Mouse (Mus musculus) midbrain, embryonic 14.5 days (tissue): ENCODE data around the gene Me3. TPM values are rescaled to one million over a fixed set of nuclear protein-coding genes. Genes with fewer than 3 reads are reported as not detected.
A peak's percentile ranks its signal among the peaks of the same experiment; 100 is the strongest.

Experiments
- ATAC-seq: fragments of 200-750 bp; cut with Nextera tagmentation; 2 replicates; pipeline ENCODE4 v1.8.0; 2017; ENCODE audit warnings: moderate number of reproducible peaks, moderate library complexity; ENCODE audit not compliant: low FRiP score, low TSS enrichment
- DNase-seq: peaks from one replicate; pipeline ENCODE4 v3.0.0-alpha.2; 2015
- H3K27ac ChIP-seq: fragments of 300-500 bp; sonication (generic); replicated peaks from 2 replicates; pipeline ENCODE4 v1.5.1; 2014; ENCODE audit warnings: mild to moderate bottlenecking, low read depth, low read length, moderate library complexity
- H3K27me3 ChIP-seq: fragments of 300-500 bp; sonication (generic); 2 replicates; pipeline ENCODE4 v1.6.1; 2014; ENCODE audit warnings: low read length, control low read depth, mixed read lengths; ENCODE audit not compliant: control insufficient read depth, insufficient read depth
- H3K36me3 ChIP-seq: fragments of 300-500 bp; sonication (generic); 2 replicates; pipeline ENCODE4 v1.6.1; 2014; ENCODE audit warnings: low read length, control low read depth; ENCODE audit not compliant: control insufficient read depth, insufficient read depth
- H3K4me1 ChIP-seq: fragments of 300-500 bp; sonication (generic); 2 replicates; pipeline ENCODE4 v1.6.1; 2014; ENCODE audit warnings: mild to moderate bottlenecking, antibody characterized with exemption, low read length, control low read depth; ENCODE audit not compliant: control insufficient read depth, insufficient read depth
- H3K4me2 ChIP-seq: fragments of 300-500 bp; sonication (generic); 2 replicates; pipeline ENCODE4 v1.6.1; 2014; ENCODE audit warnings: mild to moderate bottlenecking, low read length, moderate library complexity
- H3K4me3 ChIP-seq: fragments of 300-500 bp; sonication (generic); replicated peaks from 2 replicates; pipeline ENCODE4 v1.5.1; 2014; ENCODE audit warnings: low read depth, low read length
- H3K9ac ChIP-seq: fragments of 300-500 bp; sonication (generic); replicated peaks from 2 replicates; pipeline ENCODE4 v1.6.1; 2014; ENCODE audit warnings: mild to moderate bottlenecking, low read length, moderate library complexity
- H3K9me3 ChIP-seq: fragments of 300-500 bp; sonication (generic); 2 replicates; pipeline ENCODE4 v1.6.1; 2016; ENCODE audit warnings: low read length, control low read depth, mixed read lengths; ENCODE audit not compliant: control insufficient read depth
- WGBS: fragments of 180-500 bp; shearing (Covaris S2); extraction: QIAGEN DNeasy Blood & Tissue Kit; methylation state at CpG from one replicate; pipeline ENCODE4 v1.1.7; 2014; 5-methylcytosine and 5-hydroxymethylcytosine counted together
- polyA plus RNA-seq: library from polyadenylated mRNA; unstranded; fragments of >200 nt; fragmentation: Nextera tagmentation; extraction: Ambion mirVana; gene quantifications from 2 replicates; pipeline ENCODE4 v1.2.1, GENCODE M21; 2014

Gene Me3
- polyA plus RNA-seq, 1 experiment from 2014 or later, result 5.9 TPM

- Histone ChIP-seq H3K4me1 (no peaks in the 10 kb centered on the region), H3K27me3 (no peaks in the 10 kb centered on the region), H3K9me3 (no peaks in the 10 kb centered on the region), H3K36me3 (no peaks in the 10 kb centered on the region), H3K4me2 (no peak overlapping the region), H3K27ac (no peak overlapping the region), H3K9ac (no peak overlapping the region), H3K4me3 (no peak overlapping the region)
- ATAC-seq (0 out of 2 replicates have a peak, but pooled peaks have one; percentile 11), DNase-seq (no peak)
- 62% methylated on average over 3 of the region's 3 CpGs for WGBS
These were observed 141.2 kb downstream of the Me3 start for GRCm38 (mm10) chr7:89773352-89773921.

- Histone ChIP-seq H3K9ac (no peak overlapping the region), H3K36me3 (no peaks in the 10 kb centered on the region), H3K4me1 (no peaks in the 10 kb centered on the region), H3K4me2 (no peak overlapping the region), H3K27ac (no peak overlapping the region), H3K27me3 (no peaks in the 10 kb centered on the region), H3K9me3 (no peaks in the 10 kb centered on the region), H3K4me3 (no peak overlapping the region)
- WGBS, result 28% methylated on average over 2 of the region's 2 CpGs
- DNase-seq (no peak), ATAC-seq (no peak)
These were observed 141.7 kb downstream of the Me3 start for GRCm38 (mm10) chr7:89773926-89774325.

- no peak overlapping the region for H3K27ac ChIP-seq
- H3K9me3 ChIP-seq, result no peaks in the 10 kb centered on the region
- no peaks in the 10 kb centered on the region for H3K36me3 ChIP-seq
- DNase-seq, result peak; percentile 59
- no peak overlapping the region for H3K4me2 ChIP-seq
- no peaks in the 10 kb centered on the region for H3K4me1 ChIP-seq
- WGBS, result 93% methylated on average over 2 of the region's 2 CpGs
- no peak overlapping the region for H3K9ac ChIP-seq
- no peak overlapping the region for H3K4me3 ChIP-seq
- 0 out of 2 replicates have a peak, but pooled peaks have one; percentile 53 for ATAC-seq
- no peaks in the 10 kb centered on the region for H3K27me3 ChIP-seq
These were observed 143.7 kb downstream of the Me3 start for GRCm38 (mm10) chr7:89775848-89776247.

- Histone ChIP-seq H3K27ac (no peak overlapping the region), H3K4me3 (no peak overlapping the region), H3K4me2 (no peak overlapping the region), H3K9ac (no peak overlapping the region), H3K36me3 (no peaks in the 10 kb centered on the region), H3K9me3 (no peaks in the 10 kb centered on the region), H3K27me3 (no peaks in the 10 kb centered on the region), H3K4me1 (no peaks in the 10 kb centered on the region)
- no peak for ATAC-seq
- WGBS, result 83% methylated on average over 1 of the region's 1 CpGs
- DNase-seq, result no peak
These were observed 149.2 kb downstream of the Me3 start for GRCm38 (mm10) chr7:89781391-89781790.

GRCm38 (mm10) chr7:89787735-89788134 lies 155.5 kb downstream of the Me3 start:
- Histone ChIP-seq H3K4me1 (no peaks in the 10 kb centered on the region), H3K4me3 (no peak overlapping the region), H3K9me3 (no peaks in the 10 kb centered on the region), H3K27ac (no peak overlapping the region), H3K36me3 (no peaks in the 10 kb centered on the region), H3K27me3 (no peaks in the 10 kb centered on the region), H3K4me2 (no peak overlapping the region), H3K9ac (no peak overlapping the region)
- no peak for ATAC-seq
- 88% methylated on average over 7 of the region's 7 CpGs for WGBS
- DNase-seq, result no peak

GRCm38 (mm10) chr7:89792576-89792975 lies 160.4 kb downstream of the Me3 start:
- WGBS, result 95% methylated on average over 1 of the region's 1 CpGs
- Histone ChIP-seq H3K9ac (no peak overlapping the region), H3K27me3 (no peaks in the 10 kb centered on the region), H3K36me3 (no peaks in the 10 kb centered on the region), H3K4me2 (no peak overlapping the region), H3K9me3 (no peaks in the 10 kb centered on the region), H3K4me3 (no peak overlapping the region), H3K27ac (no peak overlapping the region), H3K4me1 (no peaks in the 10 kb centered on the region)
- no peak for ATAC-seq
- no peak for DNase-seq

GRCm38 (mm10) chr7:89795366-89795765 lies 163.2 kb downstream of the Me3 start:
- DNase-seq (no peak), ATAC-seq (no peak)
- no peaks in the 10 kb centered on the region for H3K27me3 ChIP-seq
- no peak overlapping the region for H3K9ac ChIP-seq
- H3K4me2 ChIP-seq, result no peak overlapping the region
- 81% methylated on average over 3 of the region's 3 CpGs for WGBS
- H3K36me3 ChIP-seq, result no peaks in the 10 kb centered on the region
- H3K4me1 ChIP-seq, result no peaks in the 10 kb centered on the region
- H3K27ac ChIP-seq, result no peak overlapping the region
- no peaks in the 10 kb centered on the region for H3K9me3 ChIP-seq
- H3K4me3 ChIP-seq, result no peak overlapping the region

- DNase-seq (peak; percentile 8), ATAC-seq (peak; percentile 44; the same call in 1 of the 2 replicates)
- no peaks in the 10 kb centered on the region for H3K4me1 ChIP-seq
- no peak overlapping the region for H3K27ac ChIP-seq
- no peaks in the 10 kb centered on the region for H3K9me3 ChIP-seq
- no peak overlapping the region for H3K9ac ChIP-seq
- H3K27me3 ChIP-seq, result no peaks in the 10 kb centered on the region
- H3K4me2 ChIP-seq, result no peak overlapping the region
- H3K4me3 ChIP-seq, result no peak overlapping the region
- no peaks in the 10 kb centered on the region for H3K36me3 ChIP-seq
- WGBS, result 17% methylated on average over 6 of the region's 6 CpGs
These were observed 164.2 kb downstream of the Me3 start for GRCm38 (mm10) chr7:89796351-89796801.

GRCm38 (mm10) chr7:89798358-89799020 lies 166.3 kb downstream of the Me3 start:
- Histone ChIP-seq H3K4me1 (no peaks in the 10 kb centered on the region), H3K9me3 (no peaks in the 10 kb centered on the region), H3K36me3 (no peaks in the 10 kb centered on the region), H3K9ac (no peak overlapping the region), H3K4me3 (no peak overlapping the region), H3K27me3 (no peaks in the 10 kb centered on the region), H3K4me2 (no peak overlapping the region), H3K27ac (no peak overlapping the region)
- WGBS, result 62% methylated on average over 8 of the region's 8 CpGs
- ATAC-seq (no peak), DNase-seq (no peak)
